Mouse (Mus musculus) kidney, adult 11 months (tissue): ENCODE results near the gene Diaph3.
A peak's percentile ranks its signal among the peaks of the same experiment; 100 is the strongest.
"Not testable (repeated sequence)": the region's sequence is repeated elsewhere in the genome, so short reads cannot be mapped to it uniquely, and the experiment has no call there.

Experiments used
- DNase-seq: peaks from one replicate; pipeline ENCODE4 v3.0.0; 2022

Diaph3 gene

GRCm38 (mm10) chr14:87140963-87141486 is at the start of gene Diaph3:
TSS of gene Diaph3 (minus strand) at chr14:87141235.
- DNase-seq: peak; percentile 91

- no peak for DNase-seq
Measured at GRCm38 (mm10) chr14:87190685-87191084, 49.6 kb upstream of the Diaph3 start.

- DNase-seq: no peak
Measured at GRCm38 (mm10) chr14:87171577-87171976, 30.5 kb upstream of the Diaph3 start.

GRCm38 (mm10) chr14:87169151-87169550 is 28.1 kb upstream of the Diaph3 start:
- no peak for DNase-seq

- no peak for DNase-seq
Measured at GRCm38 (mm10) chr14:87155621-87156238, 14.7 kb upstream of the Diaph3 start.

- DNase-seq: no peak
Measured at GRCm38 (mm10) chr14:87149684-87150083, 8.6 kb upstream of the Diaph3 start.

GRCm38 (mm10) chr14:87146704-87147103 is 5.7 kb upstream of the Diaph3 start:
- DNase-seq: no peak

- no peak for DNase-seq
Measured at GRCm38 (mm10) chr14:87145351-87145750, 4.3 kb upstream of the Diaph3 start.

GRCm38 (mm10) chr14:87141777-87142176 is 742 bp upstream of the Diaph3 start:
- peak; percentile 14 for DNase-seq

GRCm38 (mm10) chr14:87140327-87140962 is 590 bp downstream of the Diaph3 start:
- DNase-seq: no peak

GRCm38 (mm10) chr14:87126076-87126639 is 14.9 kb downstream of the Diaph3 start:
- no peak for DNase-seq

- no peak for DNase-seq
Measured at GRCm38 (mm10) chr14:87125492-87125891, 15.5 kb downstream of the Diaph3 start.

GRCm38 (mm10) chr14:87123091-87123490 is 17.9 kb downstream of the Diaph3 start:
- no peak for DNase-seq

- no peak for DNase-seq
Measured at GRCm38 (mm10) chr14:87121868-87122267, 19.2 kb downstream of the Diaph3 start.

GRCm38 (mm10) chr14:87110634-87111033 is 30.4 kb downstream of the Diaph3 start:
- no peak for DNase-seq

GRCm38 (mm10) chr14:87099380-87100088 is 41.5 kb downstream of the Diaph3 start:
- DNase-seq: no peak

- no peak for DNase-seq
Measured at GRCm38 (mm10) chr14:87098093-87098492, 42.9 kb downstream of the Diaph3 start.

- no peak for DNase-seq
Measured at GRCm38 (mm10) chr14:87091522-87091921, 49.5 kb downstream of the Diaph3 start.

GRCm38 (mm10) chr14:87091108-87091507 is 49.9 kb downstream of the Diaph3 start:
- DNase-seq: no peak

GRCm38 (mm10) chr14:87088928-87089327 is 52.1 kb downstream of the Diaph3 start:
- no peak for DNase-seq

GRCm38 (mm10) chr14:87088456-87088855 is 52.6 kb downstream of the Diaph3 start:
- no peak for DNase-seq

- DNase-seq: no peak
Measured at GRCm38 (mm10) chr14:87087996-87088395, 53.0 kb downstream of the Diaph3 start.

- not testable (repeated sequence) for DNase-seq
Measured at GRCm38 (mm10) chr14:87084906-87085305, 56.1 kb downstream of the Diaph3 start.
